Mouse (Mus musculus) bone marrow, adult 2 months (tissue): ENCODE data around the gene Txnrd2.

Experiments
- CTCF ChIP-seq: fragments of 200-500 bp; IDR thresholded peaks from 2 replicates; pipeline ENCODE4 v1.5.1; 2011; ENCODE audit warnings: low read length, control low read depth; ENCODE audit not compliant: control insufficient read depth, insufficient read depth
- POLR2A ChIP-seq: fragments of 200-500 bp; IDR thresholded peaks from 2 replicates; pipeline ENCODE4 v1.6.1; 2011; ENCODE audit warnings: low read depth, mild to moderate bottlenecking, control low read depth, low read length, borderline replicate concordance; ENCODE audit not compliant: control insufficient read depth

DNA sequence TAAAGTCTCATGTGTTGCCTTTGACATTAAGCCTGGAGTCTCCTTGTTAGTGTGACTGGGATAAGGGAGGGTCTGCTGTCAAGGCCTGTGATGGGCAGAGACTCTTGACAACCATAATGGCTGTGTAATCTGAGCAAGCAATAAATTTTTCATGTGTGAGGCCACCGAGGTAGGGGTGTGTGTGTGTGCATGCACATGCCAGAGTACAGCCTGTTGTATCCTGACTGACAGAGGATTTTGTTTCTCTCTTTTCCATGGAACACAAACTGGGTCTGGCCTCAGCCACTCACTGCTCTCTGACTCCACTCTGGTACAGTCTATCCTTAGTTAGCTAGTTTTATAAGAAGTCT, 81.0 kb downstream of the Txnrd2 start:
- TF ChIP-seq CTCF, result no peak
- TF ChIP-seq POLR2A, result no peak
